Mouse (Mus musculus): Measurements from ENCODE around the gene Dnajc4. TPM values are rescaled to one million over a fixed set of nuclear protein-coding genes. Genes with fewer than 3 reads are reported as not detected.
"Not testable (repeated sequence)": the region's sequence is repeated elsewhere in the genome, so short reads cannot be mapped to it uniquely, and the experiment has no call there.

Gene Dnajc4
- polyA plus RNA-seq, 1 experiment from 2014 or later: 23.1 TPM

DNA sequence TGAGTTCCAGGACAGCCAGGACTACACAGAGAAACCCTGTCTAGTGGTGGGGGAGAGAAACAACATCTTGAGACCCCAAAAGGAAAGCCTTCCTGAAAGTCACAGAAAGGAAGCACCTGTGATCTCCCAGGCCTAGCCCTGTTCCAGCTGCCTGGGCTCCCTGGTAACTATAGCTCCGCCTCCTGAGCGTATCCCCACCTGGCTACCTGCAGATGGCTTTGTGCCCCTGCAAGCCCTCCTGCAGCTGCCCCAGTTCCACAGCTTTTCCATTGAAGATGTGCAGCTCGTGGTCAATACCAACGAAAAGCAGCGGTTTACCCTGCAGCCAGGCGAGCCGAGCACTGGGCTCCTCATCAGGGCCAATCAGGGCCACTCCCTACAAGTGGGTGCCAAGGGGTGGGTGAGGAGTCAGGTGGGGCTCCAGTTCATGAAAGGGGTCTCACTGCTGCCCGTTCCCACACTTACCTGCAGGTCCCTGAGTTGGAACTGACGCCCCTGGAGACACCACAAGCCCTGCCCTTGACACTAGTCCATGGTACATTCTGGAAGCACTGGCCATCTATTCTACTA is 5.4 kb upstream of the Dnajc4 start:
- ATAC-seq (ENCODE audit: low FRiP score, low TSS enrichment): no peak
- Histone ChIP-seq H3K27ac (replicated peaks; ENCODE audit: low read depth, low read length) (no peak overlapping the region), H3K27me3 (ENCODE audit: control insufficient read depth, insufficient read depth, low read length) (no peaks in the 10 kb centered on the region), H3K4me2 (ENCODE audit: low read length) (no peak overlapping the region), H3K36me3 (ENCODE audit: control insufficient read depth, insufficient read depth, low read length) (peaks cover 22% of the 10 kb centered on the region), H3K9me3 (ENCODE audit: control insufficient read depth, low read length) (no peaks in the 10 kb centered on the region), H3K4me3 (replicated peaks; ENCODE audit: low read depth, low read length) (no peak overlapping the region), H3K4me1 (ENCODE audit: control insufficient read depth, insufficient read depth, low read length) (peaks cover 29% of the 10 kb centered on the region), H3K9ac (replicated peaks; ENCODE audit: low read length) (no peak overlapping the region)
- DNase-seq: no peak
- 82% methylated on average over 9 of the region's 9 CpGs for WGBS

GRCm38 (mm10) chr19:6996006-6996405 is 3.6 kb upstream of the Dnajc4 start, which contains the start of the genes Nudt22 and Trpt1:
Nudt22 (minus strand) TSS chr19:6996117.
Trpt1 (plus strand) TSS chr19:6996131.
- Histone ChIP-seq H3K9ac (replicated peaks; ENCODE audit: low read length) (peak within 1 kb of the TSS; percentile 73), H3K4me3 (replicated peaks; ENCODE audit: low read depth, low read length) (peak within 1 kb of the TSS; percentile 63), H3K27ac (replicated peaks; ENCODE audit: low read depth, low read length) (peak within 1 kb of the TSS; percentile 67; the same call in 1 of the 2 replicates), H3K36me3 (ENCODE audit: control insufficient read depth, insufficient read depth, low read length) (peaks cover 22% of the 10 kb centered on the region), H3K9me3 (ENCODE audit: control insufficient read depth, low read length) (no peaks in the 10 kb centered on the region), H3K4me1 (ENCODE audit: control insufficient read depth, insufficient read depth, low read length) (peaks cover 34% of the 10 kb centered on the region), H3K4me2 (ENCODE audit: low read length) (peak within 1 kb of the TSS; percentile 87), H3K27me3 (ENCODE audit: control insufficient read depth, insufficient read depth, low read length) (no peaks in the 10 kb centered on the region)
- ATAC-seq (ENCODE audit: low FRiP score, low TSS enrichment) (peak; percentile 59), DNase-seq (peak; percentile 88)
- under 1% methylated on average over 24 of the region's 24 CpGs for WGBS

DNA sequence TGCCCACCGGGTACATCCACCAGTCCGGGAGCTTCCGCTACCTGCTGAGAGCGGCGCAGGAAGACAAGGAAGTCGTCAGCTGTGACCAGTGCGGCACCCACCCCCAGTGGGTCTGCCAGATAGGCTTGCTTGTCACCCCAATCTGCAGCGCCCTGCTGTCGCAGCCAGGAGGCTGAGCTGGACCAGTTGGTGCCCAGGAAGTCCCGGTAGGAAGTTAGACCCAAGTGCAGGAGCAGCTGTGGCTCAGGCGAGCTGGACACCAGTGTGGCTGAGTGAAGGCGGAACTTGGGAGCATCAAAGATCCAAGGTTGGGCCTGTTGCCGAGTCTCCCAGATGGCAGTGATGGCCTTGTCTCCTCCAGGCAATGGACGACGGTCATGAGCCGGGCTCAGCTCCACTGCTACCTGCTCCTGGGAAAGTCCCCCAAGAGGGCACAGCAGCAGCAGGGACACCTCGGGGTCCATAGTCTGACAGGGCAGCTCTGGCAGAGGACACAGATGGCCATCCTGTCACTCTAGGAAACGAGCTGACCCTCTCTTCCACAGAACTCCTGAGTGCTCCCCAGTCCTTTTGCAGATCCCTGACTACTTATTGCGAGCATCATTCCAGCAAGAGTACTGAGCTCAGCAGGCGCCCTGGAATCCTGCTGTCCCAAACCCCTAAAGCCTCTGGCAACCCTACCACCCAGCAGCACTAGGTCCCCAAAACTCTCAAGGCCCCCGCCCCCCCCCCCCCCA is 3.1 kb upstream of the Dnajc4 start:
- peak overlapping the region; percentile 73 for H3K9ac ChIP-seq (replicated peaks; ENCODE audit: low read length)

DNA sequence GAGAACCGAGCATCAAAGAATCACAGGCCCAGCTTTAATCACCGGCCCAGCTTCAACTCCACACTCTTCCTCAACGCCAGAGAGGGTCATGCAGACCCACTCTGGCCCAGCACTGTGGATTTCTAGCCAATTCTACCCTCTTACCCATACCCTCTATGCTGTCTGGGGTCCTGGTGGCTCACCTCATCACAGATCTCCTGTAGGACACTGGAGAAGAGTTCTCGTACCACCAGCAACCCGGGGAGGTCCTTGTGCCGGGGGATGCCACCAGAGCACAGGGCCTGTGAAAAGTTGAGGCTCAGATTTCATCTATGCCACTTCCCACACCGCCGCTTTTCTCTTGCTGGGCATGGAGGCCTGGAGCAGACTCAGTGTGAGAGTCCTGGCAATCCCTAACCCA is 2.1 kb upstream of the Dnajc4 start:
- DNase-seq (no peak), ATAC-seq (ENCODE audit: low FRiP score, low TSS enrichment) (no peak)
- Histone ChIP-seq H3K9ac (replicated peaks; ENCODE audit: low read length) (no peak overlapping the region), H3K36me3 (ENCODE audit: control insufficient read depth, insufficient read depth, low read length) (peaks cover 13% of the 10 kb centered on the region), H3K27me3 (ENCODE audit: control insufficient read depth, insufficient read depth, low read length) (no peaks in the 10 kb centered on the region), H3K4me1 (ENCODE audit: control insufficient read depth, insufficient read depth, low read length) (peaks cover 34% of the 10 kb centered on the region), H3K4me3 (replicated peaks; ENCODE audit: low read depth, low read length) (no peak overlapping the region), H3K4me2 (ENCODE audit: low read length) (peak overlapping the region; percentile 87; the same call in 1 of the 2 replicates), H3K9me3 (ENCODE audit: control insufficient read depth, low read length) (no peaks in the 10 kb centered on the region), H3K27ac (replicated peaks; ENCODE audit: low read depth, low read length) (no peak overlapping the region)
- WGBS: 85% methylated on average over 8 of the region's 8 CpGs

More for the DNA sequence above, 3.1 kb upstream of the Dnajc4 start:
- ATAC-seq (ENCODE audit: low FRiP score, low TSS enrichment): no peak
- H3K4me1 ChIP-seq (ENCODE audit: control insufficient read depth, insufficient read depth, low read length): peaks cover 34% of the 10 kb centered on the region
- 0 out of 2 replicates have a peak overlapping the region, but pooled peaks have one; percentile 67 for H3K27ac ChIP-seq (replicated peaks; ENCODE audit: low read depth, low read length)
- H3K4me2 ChIP-seq (ENCODE audit: low read length): peak overlapping the region; percentile 87
- H3K4me3 ChIP-seq (replicated peaks; ENCODE audit: low read depth, low read length): peak overlapping the region; percentile 63
- DNase-seq: no peak
- H3K27me3 ChIP-seq (ENCODE audit: control insufficient read depth, insufficient read depth, low read length): no peaks in the 10 kb centered on the region
- no peaks in the 10 kb centered on the region for H3K9me3 ChIP-seq (ENCODE audit: control insufficient read depth, low read length)
- 48% methylated on average over 21 of the region's 21 CpGs for WGBS
- H3K36me3 ChIP-seq (ENCODE audit: control insufficient read depth, insufficient read depth, low read length): peaks cover 22% of the 10 kb centered on the region

DNA sequence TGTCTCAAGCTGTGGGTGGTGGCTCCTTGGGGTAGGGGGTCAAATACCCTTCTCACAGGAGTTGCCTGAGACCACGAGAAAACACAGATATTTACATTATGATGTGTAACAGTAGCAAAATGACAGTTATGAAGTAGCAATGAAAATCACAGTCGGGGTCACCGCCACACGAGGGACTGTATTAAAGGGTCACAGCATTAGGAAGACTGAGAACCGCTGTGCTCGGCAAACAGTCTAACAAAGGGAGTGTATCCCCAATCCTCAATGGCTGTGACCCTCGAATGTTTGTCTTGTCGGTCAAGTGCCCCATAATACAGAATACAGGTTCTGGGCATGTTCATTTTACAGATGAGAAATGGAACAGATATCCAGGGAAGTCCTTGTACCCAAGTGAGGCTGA is 1.6 kb upstream of the Dnajc4 start:
- H3K4me2 ChIP-seq (ENCODE audit: low read length): no peak overlapping the region; the same call in 1 of the 2 replicates
- peaks cover 8% of the 10 kb centered on the region for H3K36me3 ChIP-seq (ENCODE audit: control insufficient read depth, insufficient read depth, low read length)
- no peaks in the 10 kb centered on the region for H3K27me3 ChIP-seq (ENCODE audit: control insufficient read depth, insufficient read depth, low read length)
- ATAC-seq (ENCODE audit: low FRiP score, low TSS enrichment): no peak
- no peaks in the 10 kb centered on the region for H3K9me3 ChIP-seq (ENCODE audit: control insufficient read depth, low read length)
- 88% methylated on average over 8 of the region's 8 CpGs for WGBS
- no peak overlapping the region for H3K9ac ChIP-seq (replicated peaks; ENCODE audit: low read length)
- H3K27ac ChIP-seq (replicated peaks; ENCODE audit: low read depth, low read length): no peak overlapping the region
- no peak for DNase-seq
- no peak overlapping the region for H3K4me3 ChIP-seq (replicated peaks; ENCODE audit: low read depth, low read length)
- peaks cover 34% of the 10 kb centered on the region for H3K4me1 ChIP-seq (ENCODE audit: control insufficient read depth, insufficient read depth, low read length)

GRCm38 (mm10) chr19:6993011-6993770 is 819 bp upstream of the Dnajc4 start:
- Histone ChIP-seq H3K4me1 (ENCODE audit: control insufficient read depth, insufficient read depth, low read length) (peaks cover 36% of the 10 kb centered on the region), H3K4me3 (replicated peaks; ENCODE audit: low read depth, low read length) (peak overlapping the region; percentile 50), H3K9me3 (ENCODE audit: control insufficient read depth, low read length) (no peaks in the 10 kb centered on the region), H3K27ac (replicated peaks; ENCODE audit: low read depth, low read length) (peak overlapping the region; percentile 32), H3K4me2 (ENCODE audit: low read length) (peak overlapping the region; percentile 89), H3K27me3 (ENCODE audit: control insufficient read depth, insufficient read depth, low read length) (no peaks in the 10 kb centered on the region), H3K36me3 (ENCODE audit: control insufficient read depth, insufficient read depth, low read length) (0 out of 2 replicates have a peak, but pooled peaks cover under 1% of the 10 kb centered on the region), H3K9ac (replicated peaks; ENCODE audit: low read length) (peak overlapping the region; percentile 70)
- ATAC-seq (ENCODE audit: low FRiP score, low TSS enrichment): no peak
- DNase-seq: no peak
- 61% methylated on average over 14 of the region's 14 CpGs for WGBS

GRCm38 (mm10) chr19:6991166-6991565 is 1.2 kb downstream of the Dnajc4 start:
- H3K36me3 ChIP-seq (ENCODE audit: control insufficient read depth, insufficient read depth, low read length); H3K4me3 ChIP-seq (replicated peaks; ENCODE audit: low read depth, low read length); ATAC-seq (ENCODE audit: low FRiP score, low TSS enrichment); H3K4me2 ChIP-seq (ENCODE audit: low read length); DNase-seq; H3K27ac ChIP-seq (replicated peaks; ENCODE audit: low read depth, low read length); H3K9me3 ChIP-seq (ENCODE audit: control insufficient read depth, low read length); H3K27me3 ChIP-seq (ENCODE audit: control insufficient read depth, insufficient read depth, low read length); H3K9ac ChIP-seq (replicated peaks; ENCODE audit: low read length): not testable (repeated sequence)
- peaks cover 40% of the 10 kb centered on the region for H3K4me1 ChIP-seq (ENCODE audit: control insufficient read depth, insufficient read depth, low read length)
- WGBS: 92% methylated on average over 6 of the region's 6 CpGs

GRCm38 (mm10) chr19:6990712-6991111 is 1.7 kb downstream of the Dnajc4 start:
- DNase-seq: no peak
- Histone ChIP-seq H3K9me3 (ENCODE audit: control insufficient read depth, low read length) (no peaks in the 10 kb centered on the region), H3K4me1 (ENCODE audit: control insufficient read depth, insufficient read depth, low read length) (peaks cover 40% of the 10 kb centered on the region), H3K36me3 (ENCODE audit: control insufficient read depth, insufficient read depth, low read length) (no peaks in the 10 kb centered on the region), H3K27me3 (ENCODE audit: control insufficient read depth, insufficient read depth, low read length) (no peaks in the 10 kb centered on the region), H3K9ac (replicated peaks; ENCODE audit: low read length) (no peak overlapping the region), H3K27ac (replicated peaks; ENCODE audit: low read depth, low read length) (no peak overlapping the region), H3K4me3 (replicated peaks; ENCODE audit: low read depth, low read length) (no peak overlapping the region), H3K4me2 (ENCODE audit: low read length) (no peak overlapping the region)
- 92% methylated on average over 6 of the region's 6 CpGs for WGBS
- no peak for ATAC-seq (ENCODE audit: low FRiP score, low TSS enrichment)

All from midbrain, embryonic 14.5 days (tissue).